Mouse (Mus musculus) neural tube, embryonic 11.5 days (tissue): ENCODE data around the gene Slc22a4. TPM values are rescaled to one million over a fixed set of nuclear protein-coding genes. Genes with fewer than 3 reads are reported as not detected.

Experiments
- ATAC-seq: fragments of 200-750 bp; cut with Nextera tagmentation; 2 replicates; pipeline ENCODE4 v1.8.0; 2017; ENCODE audit warnings: moderate number of reproducible peaks, mild to moderate bottlenecking, moderate TSS enrichment, moderate library complexity; ENCODE audit not compliant: insufficient read depth, low FRiP score, low TSS enrichment
- DNase-seq: peaks from one replicate; pipeline ENCODE4 v3.0.0-alpha.2; 2015; ENCODE audit warnings: low spot score
- H3K27ac ChIP-seq: fragments of 300-500 bp; sonication (generic); 2 replicates; pipeline ENCODE4 v1.5.1; 2014; ENCODE audit warnings: low read depth, mild to moderate bottlenecking, low read length
- H3K27me3 ChIP-seq: fragments of 300-500 bp; sonication (generic); 2 replicates; pipeline ENCODE4 v1.6.1; 2014; ENCODE audit warnings: mild to moderate bottlenecking, low read length, mixed read lengths; ENCODE audit not compliant: control insufficient read depth, insufficient read depth
- H3K36me3 ChIP-seq: fragments of 300-500 bp; sonication (generic); 2 replicates; pipeline ENCODE4 v1.6.1; 2014; ENCODE audit warnings: mild to moderate bottlenecking, low read length, moderate library complexity, mixed read lengths; ENCODE audit not compliant: control insufficient read depth, insufficient read depth
- H3K4me1 ChIP-seq: fragments of 300-500 bp; sonication (generic); 2 replicates; pipeline ENCODE4 v1.6.1; 2014; ENCODE audit warnings: low read length, mixed read lengths; ENCODE audit not compliant: control insufficient read depth, insufficient read depth
- H3K4me2 ChIP-seq: fragments of 300-500 bp; sonication (generic); 2 replicates; pipeline ENCODE4 v1.6.1; 2014; ENCODE audit warnings: low read depth, mild to moderate bottlenecking, moderate library complexity
- H3K4me3 ChIP-seq: fragments of 300-500 bp; sonication (generic); 2 replicates; pipeline ENCODE4 v1.5.1; 2014; ENCODE audit warnings: low read depth, low read length
- H3K9ac ChIP-seq: fragments of 300-500 bp; sonication (generic); 2 replicates; pipeline ENCODE4 v1.6.1; 2014; ENCODE audit warnings: mild to moderate bottlenecking, low read length
- H3K9me3 ChIP-seq: fragments of 300-500 bp; sonication (generic); 2 replicates; pipeline ENCODE4 v1.6.1; 2016; ENCODE audit warnings: low read length; ENCODE audit not compliant: control insufficient read depth
- WGBS: fragments of 180-500 bp; shearing (Covaris S2); extraction: QIAGEN DNeasy Blood & Tissue Kit; methylation state at CpG from one replicate; pipeline ENCODE4 v1.1.7; 2014; 5-methylcytosine and 5-hydroxymethylcytosine counted together
- polyA plus RNA-seq: library from polyadenylated mRNA; unstranded; fragments of >200 nt; fragmentation: Nextera tagmentation; extraction: Ambion mirVana; gene quantifications from 2 replicates; pipeline ENCODE4 v1.2.1, GENCODE M21; 2014

Slc22a4 gene
- polyA plus RNA-seq, 1 experiment from 2014 or later: 0.72 TPM

DNA sequence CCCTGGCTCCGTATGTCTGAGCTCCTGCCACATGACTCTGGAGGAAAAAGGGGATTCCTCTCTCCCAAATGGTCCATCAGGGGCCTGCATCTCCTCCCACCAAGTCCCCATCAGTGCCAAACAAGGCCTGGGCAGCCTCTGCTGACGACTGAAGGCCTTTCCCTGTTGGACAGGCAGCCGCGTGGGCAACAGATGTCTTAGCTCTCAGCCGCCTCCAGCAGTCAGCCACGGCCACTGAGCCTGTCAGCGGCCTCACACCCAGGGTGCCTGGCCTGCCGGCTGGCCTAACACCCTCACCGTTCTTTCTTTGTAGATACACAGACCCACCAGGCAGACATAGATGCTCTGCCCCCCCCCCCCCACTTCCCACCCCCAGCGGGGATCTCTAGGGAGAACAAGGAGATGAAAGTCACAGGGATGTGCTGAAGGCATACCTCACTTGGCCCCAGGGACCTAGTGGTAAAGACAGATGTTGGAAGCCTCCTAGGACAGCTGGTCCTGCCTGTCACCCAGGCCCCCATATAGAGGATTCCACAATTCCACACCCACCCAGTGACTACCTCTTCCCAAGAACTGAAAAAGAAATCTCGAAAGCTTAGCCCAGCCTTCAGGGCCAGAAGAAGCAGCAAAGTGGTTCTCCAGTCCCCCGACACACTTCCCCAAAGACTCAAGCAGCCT, 39.6 kb upstream of the Slc22a4 start:
- Histone ChIP-seq H3K4me3 (peak overlapping the region; percentile 56), H3K9me3 (no peaks in the 10 kb centered on the region), H3K4me2 (peak overlapping the region; percentile 88), H3K27me3 (no peaks in the 10 kb centered on the region), H3K9ac (peak overlapping the region; percentile 65), H3K36me3 (no peaks in the 10 kb centered on the region), H3K27ac (no peak overlapping the region), H3K4me1 (peaks cover 7% of the 10 kb centered on the region; the same call in 1 of the 2 replicates)
- 25% methylated on average over 12 of the region's 12 CpGs for WGBS
- no peak for ATAC-seq
- peak; percentile 51 for DNase-seq

DNA sequence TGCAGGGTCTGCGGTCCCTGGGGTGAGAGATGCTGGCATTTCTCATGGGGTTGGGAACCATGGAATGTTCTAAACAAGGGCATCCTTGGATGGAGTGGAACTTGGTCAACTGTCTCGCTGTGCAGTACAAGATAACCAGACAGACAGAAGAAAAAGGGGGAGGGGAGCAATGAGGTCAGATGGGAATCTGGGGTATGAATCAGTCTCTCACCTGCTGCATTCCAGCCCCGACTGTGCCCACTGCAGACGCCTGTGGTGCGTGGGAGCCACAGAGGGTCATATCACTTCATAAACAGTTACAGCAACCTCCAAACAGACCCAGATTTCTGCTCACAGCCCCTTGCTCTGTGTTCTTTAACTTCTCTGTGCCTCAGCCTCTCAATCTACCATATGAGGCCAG, 38.5 kb upstream of the Slc22a4 start:
- H3K4me1 ChIP-seq: peaks cover 7% of the 10 kb centered on the region; the same call in 1 of the 2 replicates
- no peak overlapping the region for H3K4me2 ChIP-seq
- no peaks in the 10 kb centered on the region for H3K9me3 ChIP-seq
- DNase-seq (no peak), ATAC-seq (no peak)
- H3K36me3 ChIP-seq: no peaks in the 10 kb centered on the region
- no peaks in the 10 kb centered on the region for H3K27me3 ChIP-seq
- no peak overlapping the region for H3K27ac ChIP-seq
- no peak overlapping the region for H3K9ac ChIP-seq
- 78% methylated on average over 5 of the region's 5 CpGs for WGBS
- no peak overlapping the region for H3K4me3 ChIP-seq

DNA sequence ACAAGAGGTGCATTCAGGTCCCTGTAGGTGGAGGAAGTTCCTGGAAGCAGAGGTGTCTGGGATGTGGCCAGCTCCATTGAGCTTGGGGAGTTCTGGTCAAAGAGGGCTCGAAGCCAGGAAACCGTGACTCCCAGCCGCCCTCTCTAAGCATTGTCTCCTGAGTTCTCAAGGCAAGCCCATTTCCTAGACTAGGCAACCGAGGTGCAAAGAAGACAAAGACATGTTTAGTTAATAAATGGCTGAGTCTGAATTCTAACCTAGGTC, 38.0 kb upstream of the Slc22a4 start:
- WGBS: 89% methylated on average over 4 of the region's 4 CpGs
- no peak overlapping the region for H3K4me3 ChIP-seq
- ATAC-seq (no peak), DNase-seq (no peak)
- H3K27me3 ChIP-seq: no peaks in the 10 kb centered on the region
- H3K36me3 ChIP-seq: no peaks in the 10 kb centered on the region
- H3K9ac ChIP-seq: no peak overlapping the region
- peaks cover 7% of the 10 kb centered on the region; the same call in 1 of the 2 replicates for H3K4me1 ChIP-seq
- no peaks in the 10 kb centered on the region for H3K9me3 ChIP-seq
- H3K27ac ChIP-seq: no peak overlapping the region
- H3K4me2 ChIP-seq: no peak overlapping the region

DNA sequence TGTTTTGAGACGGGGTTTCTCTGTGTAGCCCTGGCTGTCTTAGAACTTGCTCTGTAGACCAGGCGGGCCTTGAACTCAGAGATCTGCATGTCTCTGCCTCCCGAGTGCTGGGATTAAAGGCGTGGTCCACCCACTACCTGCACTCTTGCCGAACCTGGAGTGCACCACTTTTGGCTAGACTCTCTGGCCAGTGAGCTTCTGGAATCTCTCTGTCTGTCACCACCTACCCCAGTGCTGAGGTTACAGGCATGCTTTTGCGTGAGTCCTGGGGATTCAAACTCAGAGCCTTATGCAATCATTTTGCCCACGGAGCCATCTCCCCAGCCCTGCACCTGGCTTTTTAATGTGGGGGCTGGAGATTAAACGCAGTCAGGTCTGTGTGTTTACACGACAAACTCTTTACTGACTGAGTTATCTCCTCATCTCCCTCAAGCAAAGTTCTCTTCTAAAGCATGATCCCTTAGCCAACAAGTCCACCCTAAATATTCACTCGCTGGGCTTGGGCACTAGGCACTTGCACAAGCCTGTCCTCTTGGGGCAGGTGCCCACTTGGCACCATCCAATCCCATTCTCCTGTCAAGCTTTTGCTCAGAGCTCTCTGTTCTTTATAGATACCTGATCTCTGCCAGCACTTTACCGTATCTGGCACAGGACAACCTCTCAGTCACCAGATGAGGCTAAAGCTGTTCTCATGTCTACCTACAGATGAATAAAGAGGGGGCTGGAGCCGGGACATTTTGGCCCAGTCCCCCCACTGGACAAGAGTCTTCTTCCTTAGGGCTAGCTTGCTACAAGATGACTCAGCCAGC, 37.4 kb upstream of the Slc22a4 start:
- Histone ChIP-seq H3K9ac (no peak overlapping the region), H3K4me1 (peaks cover 7% of the 10 kb centered on the region; the same call in 1 of the 2 replicates), H3K4me3 (no peak overlapping the region), H3K4me2 (no peak overlapping the region), H3K36me3 (no peaks in the 10 kb centered on the region), H3K9me3 (no peaks in the 10 kb centered on the region), H3K27me3 (no peaks in the 10 kb centered on the region), H3K27ac (no peak overlapping the region)
- 85% methylated on average over 12 of the region's 12 CpGs for WGBS
- ATAC-seq: no peak
- DNase-seq: no peak

DNA sequence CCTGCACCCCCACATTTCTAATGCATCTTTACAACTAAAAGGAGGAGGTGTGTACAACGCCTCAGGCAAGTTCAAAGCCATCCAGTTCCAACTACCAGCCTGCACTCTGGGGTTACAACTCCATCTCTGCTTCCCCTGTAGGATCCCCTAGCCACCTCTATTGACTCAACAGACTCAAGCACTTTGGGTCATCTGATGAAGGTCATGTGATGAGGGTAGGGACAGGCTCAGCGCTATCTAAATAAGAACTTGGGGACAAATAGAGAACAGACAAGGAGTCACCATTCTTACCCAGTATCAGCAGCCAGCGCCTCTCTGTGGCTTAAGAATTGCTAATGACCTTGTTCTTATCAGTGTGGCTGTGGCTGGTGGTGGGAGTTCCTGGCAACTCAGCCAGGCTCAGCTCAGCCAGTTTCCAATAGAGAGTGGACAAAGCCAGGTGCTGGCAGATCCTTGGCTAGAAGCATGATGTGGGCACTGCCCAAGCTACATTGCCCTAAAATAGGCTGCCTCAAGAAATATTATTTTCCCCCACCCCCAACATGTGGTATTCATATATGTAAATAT, 36.6 kb upstream of the Slc22a4 start:
- no peaks in the 10 kb centered on the region for H3K36me3 ChIP-seq
- peaks cover 14% of the 10 kb centered on the region; the same call in 1 of the 2 replicates for H3K4me1 ChIP-seq
- H3K4me3 ChIP-seq: no peak overlapping the region
- ATAC-seq (no peak), DNase-seq (no peak)
- H3K27me3 ChIP-seq: no peaks in the 10 kb centered on the region
- H3K9ac ChIP-seq: no peak overlapping the region
- no peak overlapping the region for H3K27ac ChIP-seq
- 80% methylated on average over 3 of the region's 3 CpGs for WGBS
- no peaks in the 10 kb centered on the region for H3K9me3 ChIP-seq
- H3K4me2 ChIP-seq: no peak overlapping the region

DNA sequence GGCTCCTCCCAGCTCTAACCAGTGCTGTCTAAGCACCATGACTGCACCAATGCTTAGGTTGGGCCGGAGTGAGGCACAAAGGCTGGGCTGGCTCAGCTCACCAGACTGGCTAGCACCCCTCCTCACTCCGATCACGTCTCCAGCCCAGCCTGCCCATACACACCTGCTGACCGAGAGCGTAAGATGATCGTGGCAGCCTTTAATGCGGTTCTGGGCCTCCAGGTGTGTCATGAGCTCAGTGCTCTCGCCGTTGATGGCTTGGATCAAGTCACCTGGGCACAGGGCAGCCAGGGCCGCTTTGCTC, 35.5 kb upstream of the Slc22a4 start:
- Histone ChIP-seq H3K4me1 (peaks cover 21% of the 10 kb centered on the region; the same call in 1 of the 2 replicates), H3K9ac (no peak overlapping the region), H3K36me3 (no peaks in the 10 kb centered on the region; the same call in 1 of the 2 replicates), H3K9me3 (no peaks in the 10 kb centered on the region), H3K4me3 (no peak overlapping the region), H3K27ac (no peak overlapping the region), H3K27me3 (no peaks in the 10 kb centered on the region), H3K4me2 (no peak overlapping the region)
- ATAC-seq (no peak), DNase-seq (no peak)
- WGBS: 90% methylated on average over 10 of the region's 10 CpGs

DNA sequence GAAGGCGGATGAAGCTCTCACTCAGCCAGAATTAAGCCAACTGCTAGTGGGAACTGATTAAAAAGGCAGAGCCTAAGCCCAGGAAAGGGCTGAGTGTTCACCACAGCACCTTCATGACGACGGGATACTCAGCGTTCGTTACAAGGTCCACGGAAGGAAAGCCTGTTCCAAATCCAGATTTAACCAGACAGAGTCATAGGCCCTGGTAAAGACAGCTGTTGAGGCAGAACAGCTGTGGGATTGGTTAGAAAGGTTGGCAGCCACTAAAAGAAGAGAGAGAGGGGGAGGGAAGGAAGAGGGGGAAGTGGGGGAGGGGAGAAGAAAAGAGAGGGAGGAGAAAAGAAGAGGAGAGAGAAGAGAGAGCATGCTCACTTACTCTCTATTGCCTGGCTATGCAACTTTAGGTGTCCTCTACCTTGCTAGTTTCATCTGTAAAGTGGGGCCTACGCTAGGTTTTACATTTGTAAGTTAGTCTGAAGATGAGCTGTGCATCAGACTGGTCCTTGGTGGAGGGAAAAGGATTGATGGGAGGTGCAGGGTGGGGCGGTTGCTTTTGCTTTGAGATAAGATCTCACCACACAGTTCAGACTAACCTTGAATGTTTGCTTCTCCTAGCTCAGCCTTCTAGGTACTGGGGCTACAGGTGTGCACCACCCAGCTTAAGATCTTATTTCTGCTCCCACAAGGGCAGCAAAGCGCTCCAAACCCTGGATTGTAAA, 35.0 kb upstream of the Slc22a4 start:
- ATAC-seq: no peak
- no peak overlapping the region for H3K27ac ChIP-seq
- H3K27me3 ChIP-seq: no peaks in the 10 kb centered on the region
- DNase-seq: no peak
- no peak overlapping the region for H3K9ac ChIP-seq
- 83% methylated on average over 9 of the region's 9 CpGs for WGBS
- H3K9me3 ChIP-seq: no peaks in the 10 kb centered on the region
- no peaks in the 10 kb centered on the region; the same call in 1 of the 2 replicates for H3K36me3 ChIP-seq
- peaks cover 26% of the 10 kb centered on the region; the same call in 1 of the 2 replicates for H3K4me1 ChIP-seq
- no peak overlapping the region for H3K4me3 ChIP-seq
- no peak overlapping the region for H3K4me2 ChIP-seq

DNA sequence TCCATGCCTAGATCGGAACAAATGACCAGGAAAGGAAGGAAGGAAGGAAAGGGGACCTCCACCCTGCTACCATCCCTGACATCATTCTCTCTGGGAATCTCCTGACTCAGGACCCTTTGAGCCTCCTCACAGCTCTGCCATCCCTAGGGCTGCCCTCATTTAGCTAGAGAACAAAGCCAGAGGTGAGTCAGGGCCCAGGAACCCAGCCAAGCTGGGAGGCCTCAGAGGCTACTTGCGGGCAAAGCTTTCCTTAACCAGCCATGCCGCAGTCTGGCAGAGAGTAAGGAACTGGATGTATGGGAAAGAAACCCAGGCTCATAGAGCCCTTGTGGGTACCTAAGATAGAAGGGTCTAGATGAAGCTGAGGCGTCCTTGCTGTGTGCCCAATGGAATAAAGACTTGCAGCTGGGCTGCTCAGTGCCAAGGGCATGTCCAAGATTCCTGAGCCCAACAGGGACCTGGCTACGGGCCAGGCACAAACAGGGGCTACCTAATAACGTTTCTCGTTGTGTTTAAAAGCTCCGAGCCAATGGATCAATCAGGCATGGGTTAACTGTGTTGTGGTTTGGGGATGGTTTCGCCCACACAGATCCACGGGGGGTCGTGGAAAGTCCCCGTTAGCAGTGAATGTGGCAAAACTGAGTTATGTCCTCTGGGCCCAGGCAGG, 34.3 kb upstream of the Slc22a4 start:
- no peak overlapping the region for H3K4me2 ChIP-seq
- ATAC-seq (no peak), DNase-seq (no peak)
- no peaks in the 10 kb centered on the region for H3K27me3 ChIP-seq
- H3K9ac ChIP-seq: no peak overlapping the region
- peaks cover 28% of the 10 kb centered on the region; the same call in 1 of the 2 replicates for H3K4me1 ChIP-seq
- WGBS: 84% methylated on average over 12 of the region's 12 CpGs
- no peak overlapping the region for H3K4me3 ChIP-seq
- H3K9me3 ChIP-seq: no peaks in the 10 kb centered on the region
- no peak overlapping the region for H3K27ac ChIP-seq
- H3K36me3 ChIP-seq: no peaks in the 10 kb centered on the region; the same call in 1 of the 2 replicates
